Mouse (Mus musculus) T-cell, adult 2 months (primary cell): ENCODE data around the gene Klk6.

Experiments used
- DNase-seq: peaks from one replicate; pipeline ENCODE4 v3.0.0; 2022; ENCODE audit warnings: low spot score

Klk6 gene

DNA sequence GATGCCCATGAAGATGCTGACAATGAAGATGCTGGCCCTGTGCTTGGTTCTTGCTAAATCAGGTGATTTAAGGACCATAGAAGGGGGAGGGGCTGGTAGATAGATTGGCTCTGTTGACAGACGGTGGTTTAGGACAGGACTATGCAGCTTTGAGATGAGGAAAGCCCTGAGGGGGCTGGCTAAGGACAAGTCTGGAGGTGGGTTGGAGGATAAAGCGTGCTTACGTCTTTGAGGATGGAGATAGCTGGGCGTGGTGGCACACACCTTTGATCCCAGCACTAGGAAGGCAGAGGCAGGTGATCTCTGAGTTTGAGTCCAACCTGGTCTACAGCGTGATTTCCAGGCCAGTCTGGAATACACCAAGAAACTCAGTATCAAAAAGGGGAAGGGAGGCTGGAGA is 1.8 kb downstream of the Klk6 start:
- DNase-seq, result no peak

DNA sequence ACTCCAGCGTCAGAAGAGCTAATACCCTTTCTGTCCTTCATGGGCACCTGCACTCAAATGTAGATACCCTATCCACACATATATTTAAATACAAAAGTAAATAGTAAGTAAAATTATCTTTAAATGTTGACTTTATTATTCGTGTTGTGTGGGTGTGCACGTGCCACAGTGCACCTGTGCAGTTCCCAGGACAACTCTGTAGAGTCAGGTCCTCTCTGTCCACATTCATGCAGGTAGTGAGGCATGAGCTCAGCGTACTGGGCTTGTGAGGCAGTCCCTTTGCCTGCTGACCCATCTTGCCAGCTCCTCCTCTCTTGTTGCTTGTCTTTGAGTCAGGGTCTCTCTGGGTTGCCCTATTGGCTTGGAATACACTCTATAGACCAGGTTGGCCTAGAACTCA is 3.4 kb downstream of the Klk6 start:
- DNase-seq, result no peak

DNA sequence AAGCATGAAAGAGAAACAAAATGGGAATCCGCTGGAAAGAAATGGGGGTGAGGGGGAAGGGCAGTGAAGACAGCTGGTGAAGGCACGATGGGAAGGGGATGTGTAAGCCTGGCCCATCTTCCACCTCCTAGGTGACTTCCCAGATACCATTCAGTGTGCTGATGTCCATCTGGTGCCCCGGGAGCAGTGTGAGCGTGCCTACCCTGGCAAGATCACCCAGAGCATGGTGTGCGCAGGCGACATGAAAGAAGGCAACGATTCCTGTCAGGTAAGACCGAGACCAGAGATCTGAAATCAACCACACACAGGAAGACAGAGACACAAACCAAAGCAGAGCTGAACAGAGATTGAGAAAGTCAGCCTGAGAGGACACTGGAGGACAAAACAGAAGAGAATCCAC is 4.7 kb downstream of the Klk6 start:
- DNase-seq, result no peak

DNA sequence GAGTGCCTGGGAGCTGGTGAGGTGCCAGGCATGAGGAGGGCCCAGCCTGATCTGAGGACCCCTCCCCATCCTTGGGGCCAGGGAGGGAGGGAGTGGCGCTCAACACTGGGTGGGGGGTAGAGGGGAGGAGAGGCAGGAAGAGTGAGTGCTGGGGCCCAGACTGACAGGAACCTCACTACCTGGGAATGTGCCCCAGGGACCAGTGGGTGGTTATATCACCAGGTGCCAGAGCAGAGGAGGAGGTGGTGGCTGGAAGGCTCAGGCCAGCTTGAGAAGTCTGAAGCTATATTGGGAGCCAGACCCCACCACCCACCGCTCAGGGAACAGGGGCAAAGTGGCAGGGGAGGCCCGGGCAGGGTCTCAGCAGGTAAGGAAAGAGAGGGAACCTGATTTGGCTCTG is 17.4 kb downstream of the Klk6 start, which contains the start of gene Klk5:
Gene Klk5, plus strand, starts transcription at position 271 of the 400 bp plus-strand sequence.
- DNase-seq, result no peak

DNA sequence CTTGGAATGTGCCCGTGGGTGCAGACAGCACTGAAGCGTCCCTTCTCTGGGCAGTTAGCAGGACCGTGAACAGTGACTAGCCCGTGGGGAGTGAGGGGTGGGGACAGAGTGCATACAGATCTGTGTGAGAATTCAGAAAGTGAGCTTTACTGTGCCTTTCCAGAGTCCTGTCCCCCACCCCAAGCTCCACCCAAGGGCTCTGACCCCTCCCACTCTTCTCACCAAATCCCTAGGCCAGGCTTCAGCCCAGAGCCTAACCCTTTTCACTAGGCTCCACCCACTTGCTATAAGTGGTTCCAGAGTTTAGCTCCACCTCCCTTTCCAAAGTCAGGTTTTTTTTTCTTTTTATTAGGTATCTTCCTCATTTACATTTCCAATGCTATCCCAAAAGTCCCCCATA is 19.5 kb downstream of the Klk6 start:
- DNase-seq, result no peak

DNA sequence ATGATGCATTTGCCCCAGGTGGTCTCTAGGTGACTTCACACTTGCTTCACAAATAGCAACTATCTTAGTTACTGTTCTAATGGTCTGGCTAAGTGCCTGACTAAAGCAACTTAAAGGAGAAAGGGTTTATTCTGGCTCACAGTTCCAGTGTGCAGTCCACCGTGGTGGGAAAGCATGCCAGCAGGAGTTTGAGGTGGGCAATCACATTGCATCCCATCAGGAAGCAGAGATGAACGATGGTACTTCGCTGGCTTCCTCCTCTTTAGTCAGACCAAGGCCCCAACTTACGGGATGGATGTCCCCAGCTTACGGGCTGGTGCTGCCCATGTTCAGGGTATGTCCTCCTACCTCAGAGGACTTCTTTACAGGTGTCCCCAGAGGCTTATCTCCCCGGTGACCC is 27.3 kb downstream of the Klk6 start:
- DNase-seq, result no peak

DNA sequence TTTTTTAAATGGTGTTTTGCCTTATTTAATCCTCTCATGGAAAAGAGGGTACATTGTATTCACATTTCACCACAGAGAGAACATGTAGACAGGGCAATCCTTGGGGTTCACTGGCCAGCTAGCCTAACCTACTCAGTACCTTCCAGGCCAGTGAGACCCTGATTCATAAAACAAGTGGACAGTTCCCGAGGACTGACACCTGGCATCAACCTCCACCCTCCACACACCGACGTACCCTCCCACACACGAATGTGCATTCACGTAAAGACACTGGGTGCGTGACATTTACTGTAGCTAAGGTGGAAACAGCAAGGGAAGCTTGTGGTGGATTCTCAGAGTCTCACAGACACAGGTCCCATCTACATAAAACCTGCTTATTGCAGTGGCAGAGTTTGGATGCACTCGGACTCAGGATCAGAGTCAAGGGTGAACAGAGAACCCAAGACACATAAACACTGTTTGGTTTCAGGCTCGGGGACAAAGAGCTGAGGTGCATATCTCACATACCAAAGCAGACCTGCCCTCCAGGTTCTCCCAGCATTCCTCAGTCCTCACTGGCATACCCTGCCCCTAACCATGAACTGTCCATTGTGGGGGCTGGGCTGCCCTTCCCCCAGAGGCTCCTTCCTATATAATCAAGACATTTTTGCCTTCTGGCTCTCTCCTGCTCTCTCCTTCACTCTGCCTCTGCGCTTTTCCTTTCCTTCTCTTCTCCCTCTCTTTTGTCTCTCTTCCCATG is 30.5 kb downstream of the Klk6 start:
- DNase-seq, result no peak

DNA sequence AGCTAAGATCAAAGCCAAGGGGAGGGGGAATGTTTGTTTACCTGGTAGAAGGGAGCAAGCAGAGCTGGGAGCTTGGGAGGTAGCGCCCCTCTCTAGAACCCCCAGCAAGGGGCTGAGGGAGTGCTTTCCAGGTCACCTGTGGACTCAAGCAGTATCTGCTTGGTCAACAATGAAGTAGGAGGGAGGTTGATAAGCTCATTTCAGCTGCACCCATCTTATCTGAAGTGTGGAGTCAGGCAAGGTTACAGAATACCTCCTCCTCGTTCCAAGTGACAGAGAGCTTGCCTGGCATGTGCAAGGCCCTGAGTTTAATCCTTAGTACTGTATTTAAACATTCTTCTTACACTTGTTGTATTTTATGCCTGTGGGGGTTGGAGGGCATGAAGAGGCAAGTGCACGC is 31.4 kb downstream of the Klk6 start:
- DNase-seq, result no peak

DNA sequence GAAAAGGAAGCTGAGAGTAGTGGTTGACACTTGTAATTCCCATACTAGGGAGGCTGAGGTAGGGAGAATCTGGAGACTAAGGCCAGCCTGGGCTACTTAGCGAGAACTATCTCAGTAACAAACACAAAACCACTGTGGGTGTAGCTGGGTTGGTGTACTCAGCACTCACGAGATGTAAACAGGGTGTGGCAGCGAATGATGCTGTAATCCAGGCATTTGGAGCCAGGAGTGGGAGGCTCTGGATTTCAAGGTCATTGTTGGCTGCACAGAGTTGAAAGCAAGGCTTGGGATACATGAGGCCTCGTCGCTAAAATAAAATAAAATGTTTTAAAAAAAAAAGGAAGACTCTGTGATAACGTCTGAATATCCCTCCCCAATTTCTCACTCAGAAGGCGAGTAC is 32.0 kb downstream of the Klk6 start:
- no peak for DNase-seq

DNA sequence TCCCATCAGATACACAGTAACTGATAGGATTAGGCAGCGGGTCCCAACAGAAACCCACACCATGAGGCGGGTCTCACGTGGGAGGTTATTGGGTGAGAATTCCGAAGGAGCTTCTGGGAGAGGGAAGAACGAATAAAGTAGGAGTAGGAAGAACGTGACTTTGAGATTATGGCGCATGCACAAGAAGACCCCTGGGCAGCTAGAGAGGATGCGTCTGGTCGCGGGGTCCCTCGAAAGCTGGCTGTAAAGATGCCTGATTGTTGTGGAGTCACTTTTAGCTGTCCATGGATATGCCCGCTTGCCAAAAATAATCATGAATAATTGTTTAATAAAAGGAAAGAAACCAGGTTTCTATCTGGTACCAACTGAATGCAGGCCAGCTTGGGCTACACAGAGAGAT is 33.2 kb downstream of the Klk6 start:
- DNase-seq, result no peak

DNA sequence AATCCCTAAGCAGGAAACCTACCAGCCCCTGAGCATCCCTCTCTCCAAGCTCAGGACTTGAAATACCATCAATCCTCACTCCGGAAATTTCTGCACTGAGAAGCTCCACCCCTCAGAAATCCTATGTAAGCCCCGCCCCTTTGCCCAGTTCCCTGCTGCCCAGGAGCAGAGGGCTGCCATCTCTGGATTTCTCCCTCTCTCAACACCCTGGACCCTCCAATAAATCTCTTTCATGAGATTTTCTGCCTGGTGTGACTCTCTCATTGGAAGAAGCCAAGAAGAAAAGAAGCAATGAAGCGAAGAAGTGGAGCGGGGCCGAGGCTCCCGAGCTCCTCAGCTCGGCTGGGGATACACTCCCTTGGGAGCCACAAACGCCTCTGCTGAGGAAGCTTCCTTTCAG is 36.1 kb downstream of the Klk6 start:
- no peak for DNase-seq

DNA sequence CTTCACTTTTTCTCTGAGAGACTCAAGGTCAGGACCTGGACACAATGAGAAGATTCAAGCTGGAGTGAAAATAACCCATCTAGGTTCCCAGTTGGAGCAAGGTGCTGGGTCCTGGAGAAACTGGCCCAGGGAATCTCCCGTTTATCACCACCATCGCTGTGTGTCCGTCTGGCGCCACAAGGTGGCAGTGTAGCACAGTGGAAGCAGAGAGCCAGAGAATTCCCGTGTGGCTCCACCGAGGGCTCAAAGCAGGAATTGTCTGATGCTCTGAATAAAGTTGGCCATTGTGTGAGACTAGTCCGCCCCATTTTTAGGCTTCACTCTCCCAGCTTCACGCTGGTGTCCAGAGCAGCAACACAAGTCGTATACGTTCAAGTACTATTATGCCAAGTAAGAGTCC is 48.9 kb downstream of the Klk6 start:
- DNase-seq, result no peak

DNA sequence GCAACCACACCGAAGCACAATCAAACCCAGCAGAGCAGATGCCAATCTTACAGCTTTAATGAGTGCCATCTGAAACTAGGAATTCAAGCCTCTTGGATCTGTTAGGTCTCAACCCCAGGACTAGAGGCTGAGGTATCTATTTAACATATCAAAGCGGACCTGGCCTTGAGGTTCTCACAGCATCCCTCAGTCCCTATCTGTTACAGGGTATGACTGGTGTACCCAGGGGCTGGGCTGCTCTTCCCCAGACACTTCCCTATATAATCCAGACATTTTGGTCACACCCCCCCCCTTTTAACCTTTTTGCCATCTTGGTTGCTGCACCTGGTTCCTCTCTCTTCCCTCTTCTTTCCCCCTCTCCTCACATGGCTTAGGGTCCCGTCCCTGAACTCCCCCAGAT is 49.4 kb downstream of the Klk6 start:
- DNase-seq, result no peak

DNA sequence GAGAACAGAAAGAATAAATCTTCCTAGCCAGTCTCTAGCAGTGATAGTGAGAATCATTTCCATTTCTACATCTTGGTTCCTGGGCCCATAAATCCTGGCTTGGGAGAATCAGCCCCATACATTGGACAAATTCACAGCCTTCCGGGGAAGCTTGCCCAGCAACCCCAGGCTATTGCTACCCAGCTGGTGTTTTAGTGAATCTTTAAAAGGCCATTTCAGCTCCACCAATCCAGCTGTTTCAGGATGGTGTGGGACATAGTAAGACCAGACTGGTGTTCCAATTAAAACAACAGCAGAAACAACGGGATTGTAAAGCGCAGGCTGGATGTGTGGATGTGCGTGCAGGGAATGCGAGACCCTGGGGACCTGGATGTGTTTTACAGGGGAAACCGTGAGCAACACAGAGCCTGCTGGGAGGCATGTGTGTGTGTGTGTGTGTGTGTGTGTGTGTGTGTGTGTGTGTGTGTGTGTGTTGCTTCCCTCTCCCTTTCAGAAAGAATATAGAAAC is 50.6 kb downstream of the Klk6 start:
- no peak for DNase-seq

DNA sequence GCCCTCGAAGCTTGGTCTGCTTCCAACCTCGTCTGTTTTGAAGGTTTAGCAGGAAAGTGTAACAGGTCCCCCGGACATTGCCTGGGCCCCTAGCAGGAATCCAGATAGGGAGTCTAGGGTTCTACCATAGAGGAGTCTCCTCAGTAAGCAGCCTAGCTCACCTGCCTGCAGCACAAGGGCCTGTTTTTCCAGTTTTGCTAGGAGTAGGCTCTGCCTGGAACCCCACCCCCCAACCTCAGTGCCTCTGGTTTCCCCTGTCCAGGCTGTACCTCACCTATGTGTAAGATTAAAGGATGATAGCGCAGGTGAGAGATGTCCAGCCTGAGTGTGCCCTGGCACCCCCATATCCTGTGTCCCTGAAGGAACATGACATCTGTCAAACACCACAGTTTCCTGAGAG is 52.1 kb downstream of the Klk6 start:
- no peak for DNase-seq

DNA sequence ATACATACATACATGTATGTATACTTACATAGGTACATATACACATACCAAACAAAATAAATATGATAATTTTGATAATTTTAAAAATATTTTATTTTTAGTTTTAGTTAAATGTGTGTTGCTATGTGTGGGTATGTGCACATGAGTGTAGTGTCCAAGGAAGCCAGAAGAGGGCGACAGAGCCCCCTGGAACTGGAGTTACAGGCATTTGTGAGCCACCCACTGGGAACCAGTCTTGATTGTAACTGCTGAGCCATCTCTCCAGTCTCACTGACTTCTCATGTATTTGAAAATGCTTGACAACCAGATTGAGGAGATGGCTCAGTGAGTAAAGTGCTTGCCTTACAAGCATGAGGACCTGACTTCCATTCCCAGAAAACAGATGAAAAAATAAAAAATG is 54.0 kb downstream of the Klk6 start:
- no peak for DNase-seq

DNA sequence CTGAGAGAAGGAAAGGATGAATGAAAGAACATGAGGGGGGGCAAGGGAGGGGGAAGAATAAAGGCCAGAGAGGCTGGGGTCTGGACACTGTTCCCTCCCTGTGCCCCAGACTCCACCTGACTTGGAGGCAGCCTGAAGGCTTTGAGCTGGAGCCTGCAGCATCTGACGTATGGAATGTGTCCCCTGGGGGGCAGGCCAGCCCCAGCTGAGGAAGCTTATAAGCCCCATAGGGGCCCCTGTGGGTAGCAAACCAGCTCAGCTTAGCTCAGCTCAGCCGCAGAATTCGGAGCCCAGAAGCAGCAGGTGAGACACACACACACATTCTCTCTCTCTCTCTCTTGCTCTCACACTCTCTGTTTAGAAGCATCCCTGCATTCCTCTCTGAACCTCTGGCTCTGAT is 56.6 kb downstream of the Klk6 start, which contains the start of gene Klk4:
Gene Klk4, plus strand, starts transcription at position 249 of the 400 bp plus-strand sequence.
- DNase-seq, result no peak
